Mouse (Mus musculus) bone marrow macrophage, adult 2 months (primary cell): ENCODE data around the gene Cdh16.

Source experiments
- CTCF ChIP-seq: IDR thresholded peaks from 2 replicates; pipeline ENCODE4 v1.5.1; 2012; ENCODE audit warnings: low read depth, mild to moderate bottlenecking, low read length, moderate library complexity
- POLR2A ChIP-seq: IDR thresholded peaks from 2 replicates; pipeline ENCODE4 v1.6.1; 2012; ENCODE audit warnings: mild to moderate bottlenecking, low read depth, low read length, borderline replicate concordance

DNA sequence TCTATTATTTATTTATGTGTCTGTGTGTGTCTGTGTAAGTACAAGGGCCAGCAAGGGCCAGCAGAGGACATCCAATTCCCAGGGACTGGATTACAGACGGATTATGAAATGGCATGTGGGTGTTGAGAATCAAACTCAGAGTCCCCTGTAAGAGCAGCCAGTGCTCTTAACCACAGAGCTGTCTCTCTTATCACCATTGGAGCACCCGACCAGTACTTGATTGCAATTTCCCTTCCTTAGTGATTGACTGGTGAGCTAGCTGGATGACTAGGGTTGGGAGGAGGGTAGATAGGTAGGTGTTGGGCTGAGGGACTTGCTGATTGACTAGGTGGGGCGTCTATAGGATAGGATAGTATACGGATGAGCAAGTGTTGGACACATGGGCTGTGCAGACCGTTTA is 3.4 kb downstream of the Cdh16 start:
- no peak for TF ChIP-seq CTCF
- TF ChIP-seq POLR2A = no peak
